Mouse (Mus musculus): Measurements from ENCODE around the gene Il4.
"Not testable (repeated sequence)": the region's sequence is repeated elsewhere in the genome, so short reads cannot be mapped to it uniquely, and the experiment has no call there.

Gene Il4

DNA sequence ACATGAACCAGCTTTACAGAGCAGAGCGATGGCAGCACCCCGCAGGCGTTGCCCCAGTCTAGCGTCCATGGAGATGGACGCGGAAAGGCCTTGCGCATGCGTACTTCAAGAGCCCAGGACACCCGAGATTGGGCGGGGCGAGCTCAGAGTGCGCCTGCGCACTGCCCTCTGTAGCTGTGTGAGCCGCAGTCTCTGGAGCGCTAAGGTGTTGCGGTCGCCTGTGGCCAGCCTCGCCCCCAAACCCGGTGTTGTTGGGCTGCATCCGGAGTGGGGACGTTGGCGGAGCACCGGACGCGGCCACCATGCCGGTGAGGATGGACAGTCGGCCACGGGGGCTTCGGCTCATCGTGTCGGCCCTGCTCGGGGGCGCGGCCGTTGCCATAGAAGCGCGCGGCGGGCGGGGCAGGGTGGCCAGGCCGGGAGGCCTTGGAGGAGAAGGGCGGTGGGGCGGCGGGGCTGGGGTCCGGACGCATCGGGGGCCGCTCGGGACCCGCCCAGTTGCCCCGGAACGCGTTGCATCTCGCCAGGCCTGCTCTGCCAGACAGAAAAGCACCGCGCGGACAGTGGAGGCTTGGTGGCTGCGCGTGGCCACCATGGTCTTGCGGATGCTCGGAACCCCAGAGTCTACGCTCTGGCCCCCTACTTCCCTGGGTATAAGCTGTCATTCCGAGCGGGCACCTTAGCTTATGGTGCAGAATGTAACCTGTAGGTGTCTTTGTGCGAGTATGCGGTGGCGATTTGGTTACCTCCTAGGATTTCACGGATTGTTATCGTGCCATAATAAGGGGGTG, 51.0 kb downstream of the Il4 start, which contains the start of gene Kif3a:
Gene Kif3a (plus strand): TSS at position 156 of the 791 bp plus-strand sequence.
- in situ Hi-C loops (cut with MboI, MseI): no loop called here

DNA sequence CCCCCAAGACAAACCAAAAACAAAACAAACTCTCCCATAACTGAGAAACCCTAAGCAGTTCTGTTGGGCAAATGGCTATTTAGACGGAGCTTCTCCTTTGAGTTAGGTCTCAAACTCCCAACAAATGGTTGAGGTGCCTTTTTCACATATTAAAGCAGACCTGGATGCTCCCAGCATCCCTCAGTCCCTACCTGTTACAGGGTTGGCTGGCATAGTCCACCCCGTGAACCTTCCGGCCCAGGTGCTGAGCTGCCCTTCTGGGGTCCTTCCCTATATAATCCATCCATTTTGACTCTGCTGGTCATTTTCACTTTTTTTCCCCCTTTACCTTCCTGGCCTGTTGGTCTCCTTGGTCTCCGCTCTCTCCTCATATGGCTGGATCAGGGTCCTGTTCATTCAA, 51.8 kb downstream of the Il4 start:
- in situ Hi-C loops (cut with MboI, MseI): no loop called here

DNA sequence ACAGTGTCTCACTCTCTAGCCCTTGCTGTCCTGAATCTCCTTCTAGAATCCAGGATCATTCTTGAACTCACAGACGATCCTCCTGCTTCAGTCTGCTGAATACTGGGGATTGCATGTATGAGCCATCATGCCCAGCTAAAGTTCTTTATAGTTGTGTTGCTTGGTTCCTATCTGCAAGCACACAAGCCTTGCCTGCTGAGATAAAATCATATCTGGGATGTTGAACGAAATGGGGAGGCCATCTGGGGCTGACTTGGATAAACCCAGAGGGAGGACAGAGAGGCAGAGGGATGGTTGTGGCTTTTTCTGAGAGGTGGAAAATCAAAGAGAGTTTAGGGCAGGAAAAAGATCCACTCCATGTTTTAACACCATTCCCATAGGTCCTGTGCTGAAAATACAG, 56.5 kb downstream of the Il4 start:
- in situ Hi-C loops (cut with MboI, MseI): no loop called here

DNA sequence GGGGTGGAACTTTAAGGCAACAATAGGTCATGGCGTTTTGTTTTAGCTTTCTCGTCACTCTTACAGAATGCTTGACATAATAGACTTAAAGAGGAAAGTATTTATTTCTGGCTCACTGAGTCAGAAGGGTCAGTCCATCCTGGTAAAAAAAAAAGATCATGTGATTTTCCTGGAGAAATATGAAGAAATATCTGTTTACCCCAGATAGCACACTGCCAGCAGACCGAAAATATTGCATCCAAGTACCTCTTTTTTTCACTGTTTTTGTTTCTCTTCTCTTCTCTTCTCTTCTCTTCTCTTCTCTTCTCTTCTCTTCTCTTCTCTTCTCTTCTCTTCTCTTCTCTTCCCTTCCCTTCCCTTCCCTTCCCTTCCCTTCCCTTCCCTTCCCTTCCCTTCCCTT, 58.5 kb downstream of the Il4 start:
- in situ Hi-C loops (cut with MboI, MseI): not testable (repeated sequence)

DNA sequence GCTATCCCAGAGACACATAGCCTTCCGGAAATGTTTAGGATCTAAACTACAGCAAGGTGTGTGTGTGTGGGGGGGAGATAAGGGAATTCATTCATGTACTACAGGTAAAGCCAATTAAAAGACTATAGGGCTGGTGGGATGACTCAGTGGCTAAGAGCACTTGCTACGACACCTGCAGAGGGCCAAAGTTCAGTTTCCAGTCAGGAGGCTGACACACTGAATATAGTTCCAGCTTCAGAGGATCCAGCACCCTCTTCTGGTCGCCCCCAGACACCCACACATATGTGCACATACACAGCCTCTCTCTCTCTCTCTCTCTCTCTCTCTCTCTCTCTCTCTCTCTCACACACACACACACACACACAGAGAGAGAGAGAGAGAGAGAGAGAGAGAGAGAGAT, 60.5 kb downstream of the Il4 start:
- in situ Hi-C loops (cut with MboI, MseI): not testable (repeated sequence)

DNA sequence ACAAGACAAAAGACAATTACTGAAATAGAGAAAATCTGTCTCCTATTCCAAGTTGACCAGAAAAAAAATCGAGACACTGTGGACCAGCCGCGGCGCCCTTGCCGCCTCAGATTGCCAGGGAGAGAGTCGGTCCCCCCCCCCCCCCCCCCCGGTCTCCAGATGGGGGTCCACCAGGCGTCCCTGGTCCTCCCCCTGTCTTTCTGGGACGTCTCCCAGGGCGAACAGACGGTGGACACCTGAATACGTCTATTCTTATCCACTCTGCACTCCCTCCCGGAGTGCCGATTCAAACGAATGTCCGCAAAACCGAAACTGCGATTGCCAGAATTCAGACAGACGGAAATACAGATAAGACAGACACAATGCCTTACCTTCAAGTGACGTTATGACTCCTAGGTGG, 61.9 kb downstream of the Il4 start:
- in situ Hi-C loops (cut with MboI, MseI): not testable (repeated sequence)
